Mouse (Mus musculus): Measurements from ENCODE around the gene Riiad1.

- no peak for TF ChIP-seq MAFK (IDR thresholded peaks at IDR 0.05; ENCODE audit: borderline replicate concordance, low read depth, low read length)
- TF ChIP-seq ZNF384 (IDR thresholded peaks at IDR 0.05; ENCODE audit: low read depth, low read length), result no peak
- TF ChIP-seq CTCF (IDR thresholded peaks at IDR 0.05 in 2 of 3, conservative IDR thresholded peaks at IDR 0.05 in 1 of 3; ENCODE audit: control insufficient read depth in 1 of 3, insufficient read depth in 1 of 3, low read depth in 2 of 3, low read length in 3 of 3, poor library complexity in 1 of 3, severe bottlenecking in 1 of 3), result no peak
- no peak for TF ChIP-seq USF1 (IDR thresholded peaks at IDR 0.05; ENCODE audit: low read depth, low read length)
- no peak for TF ChIP-seq SMC3 (IDR thresholded peaks at IDR 0.05; ENCODE audit: low read depth, low read length)
- no peak for TF ChIP-seq POLR2A (IDR thresholded peaks at IDR 0.05; ENCODE audit: control insufficient read depth in 1 of 2, insufficient read depth in 1 of 2, low read depth in 1 of 2, low read length in 2 of 2, poor library complexity in 1 of 2)
- TF ChIP-seq EP300 (IDR thresholded peaks at IDR 0.05; ENCODE audit: low read depth in 1 of 2, low read length in 2 of 2), result no peak
- no peak for TF ChIP-seq USF2 (IDR thresholded peaks at IDR 0.05; ENCODE audit: borderline replicate concordance in 1 of 2, insufficient read depth in 1 of 2, low read depth in 1 of 2, low read length in 2 of 2)
- no peak for TF ChIP-seq MAX (IDR thresholded peaks at IDR 0.05; ENCODE audit: low read length)
Measured at GRCm38 (mm10) chr3:94472447-94473114, 7.6 kb downstream of the Riiad1 start.
